Mouse (Mus musculus) gastrocnemius, adult 8-10 months (tissue): ENCODE measurements around the gene Pdpk1. TPM values are rescaled to one million over a fixed set of nuclear protein-coding genes. Genes with fewer than 3 reads are reported as not detected.
A peak's percentile ranks its signal among the peaks of the same experiment; 100 is the strongest.
"Not testable (repeated sequence)": the region's sequence is repeated elsewhere in the genome, so short reads cannot be mapped to it uniquely, and the experiment has no call there.

ENCODE experiments used
- DNase-seq, 2 experiments: peaks; one replicate each; pipeline ENCODE4 v3.0.0; 2022; ENCODE audit warnings: low spot score in 2 of 2
- total RNA-seq, 4 experiments: library from RNA; stranded (reverse); gene quantifications; 2 replicates each; pipeline ENCODE4 v1.2.4; 2022

The Pdpk1 gene
- total RNA-seq, 4 experiments from 2014 or later = 36.6 to 43.2 (median 39.8) TPM

- DNase-seq = peak; percentile 95 to 97
Observed at GRCm38 (mm10) chr17:24163176-24163962, 12.6 kb upstream of the Pdpk1 start, which contains the start of gene Amdhd2. TSS of gene Amdhd2 (minus strand) at chr17:24163766.

DNA sequence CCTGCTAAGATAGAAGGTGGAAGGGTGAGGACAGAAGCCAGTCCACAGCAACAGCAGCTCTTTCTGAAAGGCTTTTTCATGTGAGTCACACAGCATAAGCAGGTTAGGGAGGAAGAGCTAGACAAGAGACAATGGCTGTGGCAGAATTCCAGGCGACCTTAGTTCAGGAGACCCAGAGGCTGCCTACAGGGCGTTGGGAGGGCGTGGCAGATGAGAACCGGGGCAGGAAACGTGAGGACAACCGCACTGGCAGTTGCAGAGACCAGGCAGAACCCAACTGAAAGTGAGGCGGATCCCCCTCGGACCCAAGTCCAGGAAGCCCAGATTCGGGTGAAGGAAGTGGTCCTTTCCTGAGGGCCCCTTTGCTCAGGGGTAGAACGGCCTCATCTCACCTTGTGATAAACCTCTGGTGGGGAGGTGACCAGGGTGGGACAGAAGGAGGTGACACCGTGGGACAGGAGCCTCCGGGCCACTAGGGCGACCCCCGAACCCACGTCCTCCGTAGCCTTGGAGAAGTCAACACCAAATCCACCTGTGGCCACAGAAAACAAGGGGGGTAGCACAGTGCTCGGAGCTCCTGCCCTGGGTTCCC is 12.0 kb upstream of the Pdpk1 start:
- no peak for DNase-seq

GRCm38 (mm10) chr17:24161466-24161865 is 10.7 kb upstream of the Pdpk1 start:
- DNase-seq = no peak

GRCm38 (mm10) chr17:24157526-24157925 is 6.8 kb upstream of the Pdpk1 start:
- DNase-seq = no peak

- no peak for DNase-seq
Observed at GRCm38 (mm10) chr17:24157121-24157520, 6.4 kb upstream of the Pdpk1 start.

DNA sequence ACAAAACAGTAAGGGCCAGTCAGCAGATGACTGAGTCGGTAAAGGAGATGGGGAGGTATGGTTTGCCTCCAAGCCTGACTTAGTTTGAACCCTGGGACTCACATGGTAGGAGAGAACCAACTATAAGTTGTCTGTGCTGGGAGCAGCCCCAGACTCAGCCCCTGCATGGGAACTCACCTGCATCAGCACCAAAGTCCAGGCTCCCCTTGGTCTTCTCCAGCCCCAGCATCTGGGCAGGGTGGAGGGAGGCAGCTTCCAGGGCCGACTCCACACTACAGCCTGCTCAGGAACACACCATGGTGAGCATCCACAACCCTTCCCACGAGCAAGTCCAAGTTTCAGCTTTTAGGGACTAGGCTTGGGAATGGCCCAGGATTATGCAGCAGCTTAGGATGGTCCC is 5.7 kb upstream of the Pdpk1 start:
- no peak for DNase-seq

DNA sequence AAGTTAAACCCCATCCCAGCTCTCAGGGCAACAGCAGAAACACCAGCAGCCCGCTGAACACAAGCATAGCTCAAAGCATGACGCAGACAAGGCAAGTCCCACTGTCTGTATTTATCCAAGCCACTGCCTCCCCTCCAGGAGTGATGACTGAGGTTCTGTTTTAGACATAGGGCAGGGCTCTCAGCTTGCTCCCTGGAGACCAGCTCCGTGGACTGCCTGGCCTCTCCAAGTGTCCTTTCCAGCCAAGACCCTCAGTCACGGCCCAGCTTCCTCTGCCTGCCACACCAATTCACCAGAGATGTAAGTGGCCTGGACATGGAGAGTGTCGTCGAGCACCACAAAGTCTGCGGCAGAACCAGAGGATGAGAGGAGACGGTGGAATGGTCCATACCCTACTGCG is 5.0 kb upstream of the Pdpk1 start:
- DNase-seq = no peak

- DNase-seq = no peak
Observed at GRCm38 (mm10) chr17:24154463-24154862, 3.7 kb upstream of the Pdpk1 start.

- peak; percentile 45 to 59 for DNase-seq
Observed at GRCm38 (mm10) chr17:24151890-24152563, 1.3 kb upstream of the Pdpk1 start.

DNA sequence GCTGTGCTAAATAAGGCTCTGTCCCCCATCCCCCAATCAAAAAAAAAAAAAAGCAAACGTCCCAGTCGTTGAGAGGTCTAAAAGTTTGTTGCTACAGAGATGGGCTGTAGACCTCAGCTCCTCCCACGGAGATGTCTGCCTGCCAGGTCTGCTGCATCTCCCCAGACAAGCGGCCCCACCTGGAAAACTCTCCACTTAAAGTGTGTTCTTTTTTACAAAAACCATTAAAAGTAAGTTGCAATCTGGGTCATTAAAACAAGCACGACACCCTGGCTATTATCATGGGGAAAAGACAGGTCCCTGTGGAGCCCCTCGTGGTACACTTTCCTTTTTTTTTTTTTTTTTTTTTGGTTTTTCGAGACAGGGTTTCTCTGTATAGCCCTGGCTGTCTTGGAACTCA is 658 bp upstream of the Pdpk1 start:
- no peak for DNase-seq

DNA sequence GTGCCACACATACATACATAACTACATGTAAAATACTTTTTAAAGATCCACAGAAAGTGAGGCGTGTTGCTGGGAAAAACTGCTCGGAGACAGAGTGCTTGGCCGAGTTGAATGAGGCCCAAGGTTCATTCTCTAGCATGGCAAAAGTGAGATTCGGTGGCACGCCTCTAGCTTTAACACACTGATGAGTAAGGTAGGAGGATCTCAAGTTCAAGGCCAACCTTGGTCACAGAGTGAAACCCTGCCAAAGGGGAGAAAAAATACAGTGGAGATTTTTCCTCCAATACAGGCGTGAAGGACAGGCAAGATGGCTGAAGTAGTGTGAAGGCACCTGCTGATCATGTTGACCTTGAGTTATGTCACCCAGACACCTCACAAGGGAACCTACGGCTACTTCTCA is 1.3 kb downstream of the Pdpk1 start:
- no peak for DNase-seq

GRCm38 (mm10) chr17:24142897-24143296 is 7.8 kb downstream of the Pdpk1 start:
- DNase-seq = no peak

GRCm38 (mm10) chr17:24141425-24141920 is 9.3 kb downstream of the Pdpk1 start:
- peak; percentile 96 for DNase-seq

DNA sequence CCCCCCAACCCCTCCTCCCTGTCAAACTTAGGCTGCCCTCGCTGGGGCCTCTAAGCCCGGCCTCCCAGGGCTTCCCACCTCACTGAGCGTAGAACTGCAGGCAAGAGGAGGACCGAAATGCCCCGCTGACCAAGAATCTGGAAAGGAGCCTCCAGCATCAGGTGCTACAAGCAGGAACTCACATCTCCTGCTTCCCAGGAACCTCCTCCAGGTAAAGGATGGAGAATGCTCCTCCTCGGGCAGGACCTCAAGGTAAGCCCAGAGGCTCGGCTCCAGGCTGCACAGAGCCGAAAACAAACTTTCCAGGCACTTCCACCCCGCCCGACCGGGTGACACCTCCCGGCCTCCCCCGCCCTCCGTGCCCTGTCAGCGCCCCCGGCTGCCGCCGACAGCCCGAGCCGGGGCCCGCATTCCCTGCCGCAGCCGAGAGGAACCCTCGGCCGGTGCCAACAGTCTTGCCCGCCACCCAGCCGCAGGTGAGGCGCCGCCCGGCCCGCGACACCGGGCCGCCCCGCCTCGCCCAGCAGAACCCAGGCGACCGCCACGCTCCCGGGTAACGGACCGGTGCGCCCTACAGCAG is 9.8 kb downstream of the Pdpk1 start:
- DNase-seq = peak in 1 of 2 experiments; percentile 11

DNA sequence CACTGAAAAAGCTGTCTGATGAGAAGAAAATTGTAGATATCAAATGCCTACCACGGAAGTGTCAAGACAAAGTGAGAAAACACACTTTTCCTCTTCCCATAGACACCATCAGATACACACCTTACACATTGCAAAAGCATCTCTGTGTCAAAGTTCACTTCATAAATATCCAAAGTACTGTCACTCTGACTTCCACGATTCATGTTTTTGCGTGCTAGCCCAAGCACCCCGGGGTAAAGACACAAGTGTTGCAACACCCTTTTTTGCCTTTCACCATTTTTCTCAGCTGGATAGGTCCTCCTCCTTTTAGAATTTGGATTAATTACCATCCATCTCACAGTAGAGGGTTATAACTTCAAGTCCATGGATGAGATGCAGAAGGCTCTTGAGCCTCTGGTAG is 10.8 kb downstream of the Pdpk1 start:
- no peak for DNase-seq

- no peak for DNase-seq
Observed at GRCm38 (mm10) chr17:24139256-24139655, 11.5 kb downstream of the Pdpk1 start.

- no peak for DNase-seq
Observed at GRCm38 (mm10) chr17:24137226-24137880, 13.4 kb downstream of the Pdpk1 start.

- no peak for DNase-seq
Observed at GRCm38 (mm10) chr17:24134062-24134461, 16.7 kb downstream of the Pdpk1 start.

- not testable (repeated sequence) for DNase-seq
Observed at GRCm38 (mm10) chr17:24132919-24133318, 17.8 kb downstream of the Pdpk1 start.

DNA sequence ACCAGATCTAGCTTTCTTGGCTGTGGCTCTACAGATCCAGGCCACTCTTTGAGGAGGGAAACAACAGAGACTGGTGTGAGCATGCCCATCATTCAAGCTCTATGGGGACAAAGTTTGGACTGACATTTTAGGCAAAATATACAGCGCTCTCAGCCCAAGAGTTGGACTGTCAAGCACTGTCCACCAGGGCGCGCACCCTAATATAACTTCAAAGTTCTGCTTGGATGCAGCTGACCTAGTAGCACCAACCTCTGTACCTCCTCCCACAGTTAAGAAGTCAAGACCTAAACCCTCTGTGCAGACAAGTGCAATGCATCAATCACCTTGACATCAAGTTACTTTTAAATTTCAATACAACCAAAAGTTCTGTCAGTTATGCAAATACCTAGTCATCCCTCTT is 19.2 kb downstream of the Pdpk1 start:
- no peak for DNase-seq

GRCm38 (mm10) chr17:24129246-24129645 is 21.5 kb downstream of the Pdpk1 start:
- DNase-seq = not testable (repeated sequence)
